In genomic region chr5:151070896-151071295, GRCm38 (mm10) we compare ENCODE assay signal across 19 mouse cellular contexts.
DNase-seq lines count a peak whose midpoint lies in the region; ATAC-seq and TF ChIP-seq lines count a peak whose summit lies in the region.
"Had no signal": no experiment of that assay in that cellular context is flagged by ENCODE, and none has a peak within 500 bp of the region (broad histone marks: within the 10 kb centered on the region; RNA-seq: fewer than 3 reads in every experiment).

No protein-coding gene starts in this region.

- TF ChIP-seq POLR2A in embryonic fibroblast, embryonic 13.5 days (IDR thresholded peaks at IDR 0.05; ENCODE audit: low read depth, low read length), result no peak
- no peak for TF ChIP-seq POLR2A in limb, embryonic 14.5 days (IDR thresholded peaks at IDR 0.05; ENCODE audit: borderline replicate concordance, extremely low read depth, insufficient read depth, insufficient read length)

- no peaks in the 10 kb centered on the region; the same call in 1 of the 2 replicates for H3K36me3 ChIP-seq in heart, embryonic 13.5 days
- 0 out of 2 replicates have a peak, but pooled peaks cover 4% of the 10 kb centered on the region for H3K36me3 ChIP-seq in heart, embryonic 11.5 days (ENCODE audit: control insufficient read depth, insufficient read depth, low read length)
- H3K36me3 ChIP-seq in limb, embryonic 14.5 days (ENCODE audit: control insufficient read depth, insufficient read depth, low read length), result peaks cover 5% of the 10 kb centered on the region; the same call in 1 of the 2 replicates
- H3K36me3 ChIP-seq in stomach, postnatal 0 days (ENCODE audit: control insufficient read depth, insufficient read depth, low read length), result no peaks in the 10 kb centered on the region
- H3K36me3 ChIP-seq: hindbrain, embryonic 10.5 days; liver, embryonic 13.5 days; midbrain, embryonic 15.5 days had no signal

- no peak for TF ChIP-seq EP300 in stomach, postnatal 0 days (optimal IDR thresholded peaks at IDR 0.05)

- ATAC-seq in heart, embryonic 13.5 days (ENCODE audit: extremely low read depth, insufficient number of reproducible peaks, low FRiP score, low TSS enrichment), result no peak
- no peak for ATAC-seq in heart, embryonic 11.5 days (replicated peaks; ENCODE audit: insufficient number of reproducible peaks, low FRiP score, low TSS enrichment)
- peak; percentile 85 for ATAC-seq in limb, embryonic 14.5 days (ENCODE audit: low FRiP score, low read depth)
- ATAC-seq in cerebellum, adult (ENCODE audit: insufficient number of reproducible peaks, low FRiP score, low TSS enrichment), result no peak
- no peak for ATAC-seq in stomach, postnatal 0 days (ENCODE audit: low FRiP score, low TSS enrichment)
- ATAC-seq: forebrain, embryonic 13.5 days; lung, postnatal 0 days; midbrain, embryonic 15.5 days had no signal

- WGBS in heart, embryonic 13.5 days, result 65% methylated on average over 6 of the region's 6 CpGs
- WGBS in heart, embryonic 11.5 days (ENCODE audit: insufficient replicate concordance), result 71% methylated on average over 6 of the region's 6 CpGs
- 12% methylated on average over 6 of the region's 6 CpGs for WGBS in limb, embryonic 14.5 days
- 71% methylated on average over 6 of the region's 6 CpGs for WGBS in stomach, postnatal 0 days

- no peak overlapping the region for H3K4me2 ChIP-seq in heart, embryonic 13.5 days
- H3K4me2 ChIP-seq in heart, embryonic 11.5 days, result no peak overlapping the region
- H3K4me2 ChIP-seq in limb, embryonic 14.5 days (replicated peaks; ENCODE audit: low read depth, low read length, severe bottlenecking), result no peak overlapping the region
- H3K4me2 ChIP-seq in stomach, postnatal 0 days (replicated peaks; ENCODE audit: low read depth), result no peak overlapping the region
- H3K4me2 ChIP-seq: forebrain, embryonic 13.5 days; liver, embryonic 13.5 days; midbrain, embryonic 15.5 days had no signal

- no peak overlapping the region for H3K4me3 ChIP-seq in heart, embryonic 13.5 days
- H3K4me3 ChIP-seq in heart, embryonic 11.5 days (ENCODE audit: low read depth, low read length), result no peak overlapping the region
- no peak overlapping the region for H3K4me3 ChIP-seq in embryonic fibroblast, embryonic 13.5 days (ENCODE audit: insufficient read depth, low read length)
- no peak overlapping the region for H3K4me3 ChIP-seq in limb, embryonic 14.5 days (replicated peaks; ENCODE audit: low read length)
- no peak overlapping the region for H3K4me3 ChIP-seq in stomach, postnatal 0 days (ENCODE audit: low read depth, low read length)
- H3K4me3 ChIP-seq: forebrain, embryonic 13.5 days; heart, adult 2 months; hindbrain, embryonic 10.5 days; liver, embryonic 13.5 days; midbrain, embryonic 15.5 days had no signal

- peaks cover 42% of the 10 kb centered on the region for H3K4me1 ChIP-seq in heart, embryonic 13.5 days
- H3K4me1 ChIP-seq in heart, embryonic 11.5 days (ENCODE audit: control insufficient read depth, insufficient read depth, low read length), result peaks cover 3% of the 10 kb centered on the region
- H3K4me1 ChIP-seq in embryonic fibroblast, embryonic 13.5 days (ENCODE audit: control insufficient read depth, insufficient read depth, low read length), result peaks cover 25% of the 10 kb centered on the region
- H3K4me1 ChIP-seq in limb, embryonic 14.5 days (ENCODE audit: control insufficient read depth, insufficient read depth, low read length), result peaks cover 21% of the 10 kb centered on the region
- H3K4me1 ChIP-seq in stomach, postnatal 0 days (replicated peaks; ENCODE audit: control insufficient read depth, insufficient read depth), result no peaks in the 10 kb centered on the region
- H3K4me1 ChIP-seq: forebrain, embryonic 13.5 days; hindbrain, embryonic 10.5 days; liver, embryonic 13.5 days had no signal

- H3K9me3 ChIP-seq in heart, embryonic 13.5 days, result peaks cover 4% of the 10 kb centered on the region
- no peaks in the 10 kb centered on the region; the same call in 1 of the 2 replicates for H3K9me3 ChIP-seq in heart, embryonic 11.5 days (replicated peaks; ENCODE audit: control insufficient read depth, low read length)
- H3K9me3 ChIP-seq in limb, embryonic 14.5 days (ENCODE audit: control insufficient read depth, low read length), result 0 out of 2 replicates have a peak, but pooled peaks cover 4% of the 10 kb centered on the region
- H3K9me3 ChIP-seq in stomach, postnatal 0 days (ENCODE audit: control insufficient read depth, low read length), result no peaks in the 10 kb centered on the region
- H3K9me3 ChIP-seq: forebrain, embryonic 13.5 days; hindbrain, embryonic 10.5 days; liver, embryonic 13.5 days; midbrain, embryonic 15.5 days had no signal

- no peak for TF ChIP-seq CTCF in embryonic fibroblast, embryonic 13.5 days (IDR thresholded peaks at IDR 0.05; ENCODE audit: borderline replicate concordance, insufficient read depth, low read length)
- no peak for TF ChIP-seq CTCF in stomach, postnatal 0 days (IDR thresholded peaks at IDR 0.05; ENCODE audit: low read depth)

- peak overlapping the region; percentile 45; the same call in 1 of the 2 replicates for H3K27ac ChIP-seq in heart, embryonic 13.5 days (replicated peaks)
- H3K27ac ChIP-seq in heart, embryonic 11.5 days (ENCODE audit: low read depth, low read length), result no peak overlapping the region
- peak overlapping the region; percentile 93 for H3K27ac ChIP-seq in embryonic fibroblast, embryonic 13.5 days (ENCODE audit: insufficient read depth, low read length)
- no peak overlapping the region for H3K27ac ChIP-seq in limb, embryonic 14.5 days (replicated peaks; ENCODE audit: low read depth, low read length)
- H3K27ac ChIP-seq in stomach, postnatal 0 days (replicated peaks), result no peak overlapping the region; the same call in 1 of the 2 replicates
- H3K27ac ChIP-seq: forebrain, embryonic 13.5 days; heart, adult 2 months; hindbrain, embryonic 10.5 days; liver, embryonic 13.5 days; midbrain, embryonic 15.5 days had no signal

- DNase-seq in embryo, embryonic 11 days, result peak; percentile 48
- DNase-seq in limb, embryonic 14.5 days (ENCODE audit: low spot score), result peak; percentile 52
- DNase-seq in frontal cortex, postnatal 25 days (ENCODE audit: low spot score in 2 of 2), result no peak
- DNase-seq in stomach, postnatal 0 days (ENCODE audit: low spot score), result no peak
- DNase-seq: cerebellum, adult 9-11 months; heart, adult 2 months; kidney, adult 9 months; kidney, postnatal 36 days; liver, embryonic 13.5 days; spleen, adult 18-20 months; thymus, postnatal 25 days had no signal

- H3K27me3 ChIP-seq in heart, embryonic 13.5 days (replicated peaks), result no peaks in the 10 kb centered on the region
- H3K27me3 ChIP-seq in heart, embryonic 11.5 days (ENCODE audit: control insufficient read depth, insufficient read depth, low read length), result no peaks in the 10 kb centered on the region
- H3K27me3 ChIP-seq in limb, embryonic 14.5 days (ENCODE audit: control insufficient read depth, insufficient read depth, low read length), result no peaks in the 10 kb centered on the region
- H3K27me3 ChIP-seq in stomach, postnatal 0 days (ENCODE audit: control insufficient read depth, insufficient read depth, low read length), result no peaks in the 10 kb centered on the region
- H3K27me3 ChIP-seq: forebrain, embryonic 13.5 days; liver, embryonic 13.5 days; midbrain, embryonic 15.5 days had no signal

- H3K9ac ChIP-seq in heart, embryonic 13.5 days, result no peak overlapping the region
- no peak overlapping the region for H3K9ac ChIP-seq in heart, embryonic 11.5 days (ENCODE audit: low read depth, low read length)
- H3K9ac ChIP-seq in limb, embryonic 14.5 days (ENCODE audit: low read depth, low read length, severe bottlenecking), result no peak overlapping the region
- H3K9ac ChIP-seq in stomach, postnatal 0 days (ENCODE audit: low read length), result no peak overlapping the region
- H3K9ac ChIP-seq: forebrain, embryonic 13.5 days; liver, embryonic 13.5 days; midbrain, embryonic 15.5 days had no signal

Comparison
In these comparisons a context has a peak if more than half of its experiments do, and no peak if none do; other contexts are left out.
1. H3K27ac ChIP-seq: peak in heart, embryonic 13.5 days (single experiment) and embryonic fibroblast, embryonic 13.5 days (single experiment); none in heart, embryonic 11.5 days (single experiment), limb, embryonic 14.5 days (single experiment) and stomach, postnatal 0 days (single experiment).
2. DNase-seq: peak in embryo, embryonic 11 days (single experiment) and limb, embryonic 14.5 days (single experiment); none in frontal cortex, postnatal 25 days (0 of 2) and stomach, postnatal 0 days (single experiment).